Mouse (Mus musculus) MEL (cell line): Measurements from ENCODE around the gene Ptprn2.

Experiments used
- ETS1 ChIP-seq: IDR thresholded peaks from 2 replicates; pipeline ENCODE4 v1.6.1; 2012; ENCODE audit warnings: low read depth, mild to moderate bottlenecking, inconsistent platforms, low read length, improper control_type of control experiment, moderate library complexity
- SIN3A ChIP-seq: IDR thresholded peaks from 2 replicates; pipeline ENCODE4 v1.6.1; 2012; ENCODE audit warnings: low read length, improper control_type of control experiment, inconsistent platforms
- USF2 ChIP-seq, 2 experiments: IDR thresholded peaks; 2 replicates each; pipeline ENCODE4 v1.6.1; 2011 to 2012; ENCODE audit warnings: improper control_type of control experiment in 2 of 2, low read length in 2 of 2, borderline replicate concordance in 1 of 2, inconsistent platforms in 1 of 2, low read depth in 1 of 2, mild to moderate bottlenecking in 1 of 2; ENCODE audit not compliant: insufficient read depth in 1 of 2

GRCm38 (mm10) chr12:116907424-116907823 is 421.9 kb downstream of the Ptprn2 start:
- no peak for TF ChIP-seq ETS1
- TF ChIP-seq SIN3A: no peak
- TF ChIP-seq USF2 (IDR thresholded peaks at IDR 0.05; ENCODE audit: borderline replicate concordance in 1 of 2, insufficient read depth in 1 of 2, low read depth in 1 of 2, low read length in 2 of 2): no peak
